Mouse (Mus musculus): ENCODE measurements around the gene Tsc2. TPM values are rescaled to one million over a fixed set of nuclear protein-coding genes. Genes with fewer than 3 reads are reported as not detected.
"Not testable (repeated sequence)": the region's sequence is repeated elsewhere in the genome, so short reads cannot be mapped to it uniquely, and the experiment has no call there.

Tsc2 gene
- total and polyA plus RNA-seq, 3 experiments, result 104 to 178 (median 110) TPM

- no peak overlapping the region for H3K4me3 ChIP-seq
- intact Hi-C loops (cut with DNase I), result no loop called here
- peaks cover 16% of the 10 kb centered on the region for H3K4me1 ChIP-seq (ENCODE audit: control insufficient read depth, insufficient read depth, low read length)
- no peaks in the 10 kb centered on the region for H3K36me3 ChIP-seq (ENCODE audit: control insufficient read depth, insufficient read depth, low read length)
- H3K9ac ChIP-seq (ENCODE audit: low read depth, low read length), result no peak overlapping the region
- H3K27me3 ChIP-seq (ENCODE audit: control insufficient read depth, insufficient read depth, low read length), result no peaks in the 10 kb centered on the region
- DNase-seq, result peak; percentile 64 to 69
- H3K27ac ChIP-seq, result no peak overlapping the region; the same call in 1 of the 2 replicates
- TF ChIP-seq POLR2A (IDR thresholded peaks at IDR 0.05; ENCODE audit: insufficient read depth, low read depth, low read length) (no peak), CTCF (IDR thresholded peaks at IDR 0.05) (no peak), EP300 (IDR thresholded peaks at IDR 0.05; ENCODE audit: insufficient read depth, low read depth, low read length) (no peak)
- WGBS, result 16% methylated on average over 5 of the region's 5 CpGs
- H3K79me2 ChIP-seq (replicated peaks; ENCODE audit: control insufficient read depth, insufficient read depth, low read length), result peaks cover 1% of the 10 kb centered on the region
Observed at GRCm38 (mm10) chr17:24672141-24672540, 39.7 kb upstream of the Tsc2 start.

- Histone ChIP-seq H3K27me3 (ENCODE audit: control insufficient read depth, insufficient read depth, low read length) (no peaks in the 10 kb centered on the region), H3K4me3 (no peak overlapping the region), H3K9ac (ENCODE audit: low read depth, low read length) (0 out of 2 replicates have a peak overlapping the region, but pooled peaks have one; percentile 10), H3K79me2 (replicated peaks; ENCODE audit: control insufficient read depth, insufficient read depth, low read length) (peaks cover 1% of the 10 kb centered on the region), H3K36me3 (ENCODE audit: control insufficient read depth, insufficient read depth, low read length) (no peaks in the 10 kb centered on the region), H3K4me1 (ENCODE audit: control insufficient read depth, insufficient read depth, low read length) (peaks cover 16% of the 10 kb centered on the region), H3K27ac (no peak overlapping the region; the same call in 1 of the 2 replicates)
- 65% methylated on average over 5 of the region's 5 CpGs for WGBS
- TF ChIP-seq CTCF (IDR thresholded peaks at IDR 0.05), result no peak
- no peak for TF ChIP-seq POLR2A (IDR thresholded peaks at IDR 0.05; ENCODE audit: insufficient read depth, low read depth, low read length)
- no peak for TF ChIP-seq EP300 (IDR thresholded peaks at IDR 0.05; ENCODE audit: insufficient read depth, low read depth, low read length)
- intact Hi-C loops (cut with DNase I), result no loop called here
- DNase-seq, result no peak
Observed at GRCm38 (mm10) chr17:24671346-24671745, 38.9 kb upstream of the Tsc2 start.

GRCm38 (mm10) chr17:24670246-24670844 is 37.9 kb upstream of the Tsc2 start:
- H3K27ac ChIP-seq, result peak overlapping the region; percentile 94
- peaks cover 1% of the 10 kb centered on the region for H3K79me2 ChIP-seq (replicated peaks; ENCODE audit: control insufficient read depth, insufficient read depth, low read length)
- no peak for DNase-seq
- H3K9ac ChIP-seq (ENCODE audit: low read depth, low read length), result peak overlapping the region; percentile 96
- TF ChIP-seq EP300 (IDR thresholded peaks at IDR 0.05; ENCODE audit: insufficient read depth, low read depth, low read length) (no peak), POLR2A (IDR thresholded peaks at IDR 0.05; ENCODE audit: insufficient read depth, low read depth, low read length) (no peak), CTCF (IDR thresholded peaks at IDR 0.05) (no peak)
- no peaks in the 10 kb centered on the region for H3K36me3 ChIP-seq (ENCODE audit: control insufficient read depth, insufficient read depth, low read length)
- peak overlapping the region; percentile 91 for H3K4me3 ChIP-seq
- peaks cover 14% of the 10 kb centered on the region for H3K4me1 ChIP-seq (ENCODE audit: control insufficient read depth, insufficient read depth, low read length)
- WGBS, result 3% methylated on average over 8 of the region's 8 CpGs
- no peaks in the 10 kb centered on the region for H3K27me3 ChIP-seq (ENCODE audit: control insufficient read depth, insufficient read depth, low read length)
- intact Hi-C loops (cut with DNase I), result no loop called here

- peak; percentile 58 for TF ChIP-seq CTCF (IDR thresholded peaks at IDR 0.05)
- peak; percentile 88 for TF ChIP-seq POLR2A (IDR thresholded peaks at IDR 0.05; ENCODE audit: insufficient read depth, low read depth, low read length)
- peak; percentile 53; the same call in 1 of the 2 replicates for TF ChIP-seq EP300 (IDR thresholded peaks at IDR 0.05; ENCODE audit: insufficient read depth, low read depth, low read length)
- Histone ChIP-seq H3K36me3 (ENCODE audit: control insufficient read depth, insufficient read depth, low read length) (no peaks in the 10 kb centered on the region), H3K27ac (peak within 1 kb of the TSS; percentile 94), H3K4me1 (ENCODE audit: control insufficient read depth, insufficient read depth, low read length) (peaks cover 14% of the 10 kb centered on the region), H3K9ac (ENCODE audit: low read depth, low read length) (peak within 1 kb of the TSS; percentile 96), H3K27me3 (ENCODE audit: control insufficient read depth, insufficient read depth, low read length) (no peaks in the 10 kb centered on the region), H3K79me2 (replicated peaks; ENCODE audit: control insufficient read depth, insufficient read depth, low read length) (peaks cover 1% of the 10 kb centered on the region), H3K4me3 (peak within 1 kb of the TSS; percentile 91)
- peak; percentile 97 to 98 for DNase-seq
- intact Hi-C loops (cut with DNase I), result loop anchor here (2.0 to 5.0 kb wide), 2 partner anchors 37 to 192 kb away; partner anchors contain the start of genes Mlst8 and Tbl3
- 1% methylated on average over 76 of the region's 80 CpGs for WGBS
Observed at GRCm38 (mm10) chr17:24669545-24670245, 37.3 kb upstream of the Tsc2 start, which contains the start of gene Zfp598. TSS of gene Zfp598 (plus strand) at chr17:24669687.

- peaks cover 13% of the 10 kb centered on the region for H3K4me1 ChIP-seq (ENCODE audit: control insufficient read depth, insufficient read depth, low read length)
- H3K27me3 ChIP-seq (ENCODE audit: control insufficient read depth, insufficient read depth, low read length); H3K79me2 ChIP-seq (replicated peaks; ENCODE audit: control insufficient read depth, insufficient read depth, low read length); H3K36me3 ChIP-seq (ENCODE audit: control insufficient read depth, insufficient read depth, low read length); DNase-seq: not testable (repeated sequence)
- H3K9ac ChIP-seq (ENCODE audit: low read depth, low read length), result peak overlapping the region; percentile 60
- H3K4me3 ChIP-seq, result peak overlapping the region; percentile 60
- 6% methylated on average over 15 of the region's 15 CpGs for WGBS
- intact Hi-C loops (cut with DNase I), result loop anchor here (2.0 to 5.0 kb wide), 2 partner anchors 38 to 192 kb away; partner anchors contain the start of genes Mlst8 and Tbl3
- peak overlapping the region; percentile 82 for H3K27ac ChIP-seq
Observed at GRCm38 (mm10) chr17:24669214-24669544, 36.7 kb upstream of the Tsc2 start.

- Histone ChIP-seq H3K4me1 (ENCODE audit: control insufficient read depth, insufficient read depth, low read length) (peaks cover 13% of the 10 kb centered on the region), H3K9ac (ENCODE audit: low read depth, low read length) (no peak overlapping the region), H3K27ac (no peak overlapping the region), H3K36me3 (ENCODE audit: control insufficient read depth, insufficient read depth, low read length) (no peaks in the 10 kb centered on the region), H3K4me3 (no peak overlapping the region), H3K27me3 (ENCODE audit: control insufficient read depth, insufficient read depth, low read length) (no peaks in the 10 kb centered on the region), H3K79me2 (replicated peaks; ENCODE audit: control insufficient read depth, insufficient read depth, low read length) (no peaks in the 10 kb centered on the region; the same call in 1 of the 2 replicates)
- TF ChIP-seq CTCF (IDR thresholded peaks at IDR 0.05) (peak; percentile 82), POLR2A (IDR thresholded peaks at IDR 0.05; ENCODE audit: insufficient read depth, low read depth, low read length) (no peak), EP300 (IDR thresholded peaks at IDR 0.05; ENCODE audit: insufficient read depth, low read depth, low read length) (0 out of 2 replicates have a peak, but pooled peaks have one; percentile 55)
- intact Hi-C loops (cut with DNase I), result loop anchor here (5.0 kb wide), 1 partner anchor 190 kb away; the partner anchor contains the start of gene Mlst8
- WGBS, result 16% methylated on average over 6 of the region's 6 CpGs
- DNase-seq, result peak; percentile 51 to 63
Observed at GRCm38 (mm10) chr17:24667416-24667815, 35.0 kb upstream of the Tsc2 start.

GRCm38 (mm10) chr17:24667011-24667410 is 34.6 kb upstream of the Tsc2 start:
- WGBS, result 53% methylated on average over 7 of the region's 7 CpGs
- H3K36me3 ChIP-seq (ENCODE audit: control insufficient read depth, insufficient read depth, low read length); H3K9ac ChIP-seq (ENCODE audit: low read depth, low read length); H3K79me2 ChIP-seq (replicated peaks; ENCODE audit: control insufficient read depth, insufficient read depth, low read length); H3K4me3 ChIP-seq; H3K27me3 ChIP-seq (ENCODE audit: control insufficient read depth, insufficient read depth, low read length); DNase-seq; H3K27ac ChIP-seq; H3K4me1 ChIP-seq (ENCODE audit: control insufficient read depth, insufficient read depth, low read length): not testable (repeated sequence)
- intact Hi-C loops (cut with DNase I), result loop anchor here (5.0 kb wide), 1 partner anchor 190 kb away; the partner anchor contains the start of gene Mlst8
